Mouse (Mus musculus): ENCODE measurements at regions not wholly inside any gene's neighbourhood (a gene's known extent, or its start where the extent isn't known, plus 50 kb on each side); places are given as distances from the start of the nearest gene placed in this dataset.

DNA sequence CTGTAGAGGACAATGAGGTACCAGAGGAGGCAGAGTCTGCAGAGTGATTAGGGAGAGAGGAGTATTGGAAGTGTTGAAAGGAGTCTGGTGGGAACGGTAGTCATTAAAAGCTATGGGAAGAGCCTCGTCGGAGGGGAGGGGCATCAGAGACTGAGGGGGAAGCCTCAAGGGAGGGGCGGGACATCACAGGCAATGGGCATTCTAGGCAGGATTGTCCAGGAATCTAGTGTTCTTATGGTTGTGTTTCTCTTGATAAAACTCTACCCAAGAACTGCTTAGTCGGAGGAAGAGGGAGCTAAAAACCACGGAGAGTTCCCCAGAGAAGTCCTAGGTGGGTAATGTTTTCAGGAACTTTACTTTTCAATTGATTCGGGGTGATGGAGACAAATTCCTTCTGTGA is 90.2 kb downstream of the Sec23ip start:
- no peak for TF ChIP-seq CTCF (IDR thresholded peaks at IDR 0.05; ENCODE audit: extremely low read depth, insufficient read depth, insufficient read length, insufficient replicate concordance)
- TF ChIP-seq POLR2A (IDR thresholded peaks at IDR 0.05; ENCODE audit: low read depth, low read length): no peak
- Histone ChIP-seq H3K27ac (ENCODE audit: insufficient read depth, low read length) (no peak overlapping the region), H3K4me3 (ENCODE audit: extremely low read depth, insufficient read depth, insufficient read length) (no peak overlapping the region), H3K27me3 (ENCODE audit: control insufficient read depth, insufficient read depth, low read length) (no peaks in the 10 kb centered on the region), H3K36me3 (ENCODE audit: control insufficient read depth, insufficient read depth, low read length) (no peaks in the 10 kb centered on the region), H3K4me1 (ENCODE audit: control insufficient read depth, insufficient read depth, insufficient read length) (no peaks in the 10 kb centered on the region)
- 45% methylated on average over 7 of the region's 7 CpGs for WGBS
- no peak for DNase-seq (ENCODE audit: low read depth in 1 of 2, low spot score in 2 of 2)

DNA sequence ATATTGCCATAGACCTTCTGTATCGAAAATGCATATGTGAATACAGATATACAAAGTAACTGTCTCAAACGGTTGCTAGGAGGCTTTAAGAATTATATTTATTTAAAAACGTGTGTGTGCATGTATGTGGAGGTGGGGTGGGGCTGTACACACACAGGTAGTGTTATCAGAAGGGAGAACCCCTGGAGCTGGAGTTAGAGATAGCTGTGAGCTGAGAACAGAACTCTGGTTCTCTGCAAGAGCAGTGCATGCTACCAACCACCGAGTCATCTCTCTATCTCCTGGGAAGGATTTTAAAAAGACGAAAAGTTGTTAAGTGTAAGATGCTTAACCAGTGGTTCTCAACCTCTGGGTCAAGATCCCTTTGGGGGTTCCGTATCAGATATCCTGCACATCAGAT is 91.7 kb downstream of the Sec23ip start:
- H3K4me3 ChIP-seq (ENCODE audit: extremely low read depth, insufficient read depth, insufficient read length): no peak overlapping the region
- no peaks in the 10 kb centered on the region for H3K27me3 ChIP-seq (ENCODE audit: control insufficient read depth, insufficient read depth, low read length)
- no peaks in the 10 kb centered on the region for H3K36me3 ChIP-seq (ENCODE audit: control insufficient read depth, insufficient read depth, low read length)
- no peaks in the 10 kb centered on the region for H3K4me1 ChIP-seq (ENCODE audit: control insufficient read depth, insufficient read depth, insufficient read length)
- DNase-seq (ENCODE audit: low read depth in 1 of 2, low spot score in 2 of 2): no peak
- 74% methylated on average over 6 of the region's 6 CpGs for WGBS
- no peak for TF ChIP-seq CTCF (IDR thresholded peaks at IDR 0.05; ENCODE audit: extremely low read depth, insufficient read depth, insufficient read length, insufficient replicate concordance)
- TF ChIP-seq POLR2A (IDR thresholded peaks at IDR 0.05; ENCODE audit: low read depth, low read length): no peak
- H3K27ac ChIP-seq (ENCODE audit: insufficient read depth, low read length): no peak overlapping the region

DNA sequence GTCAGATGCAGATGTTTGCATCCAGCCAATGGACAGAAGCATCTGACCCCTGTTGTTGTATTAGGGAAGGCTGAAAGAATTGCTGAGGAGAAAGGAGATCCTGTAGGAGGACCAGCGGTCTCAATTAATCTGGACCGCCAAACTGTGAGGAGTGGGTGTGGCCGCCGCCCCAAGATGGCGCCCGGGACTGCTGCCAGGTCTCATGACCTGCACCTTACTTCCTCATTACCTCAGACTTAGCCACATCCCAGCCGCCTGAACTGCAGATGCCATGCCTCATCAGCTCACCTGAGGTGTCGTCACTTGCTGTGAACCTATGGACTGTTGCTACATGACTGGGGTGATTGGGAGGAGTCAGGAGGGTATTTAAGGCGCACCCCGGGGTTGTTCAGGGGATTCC is 97.8 kb downstream of the Sec23ip start:
- DNase-seq (ENCODE audit: low read depth in 1 of 2, low spot score in 2 of 2): no peak
- Histone ChIP-seq H3K4me1 (ENCODE audit: control insufficient read depth, insufficient read depth, insufficient read length) (no peaks in the 10 kb centered on the region), H3K27me3 (ENCODE audit: control insufficient read depth, insufficient read depth, low read length) (no peaks in the 10 kb centered on the region), H3K36me3 (ENCODE audit: control insufficient read depth, insufficient read depth, low read length) (no peaks in the 10 kb centered on the region), H3K4me3 (ENCODE audit: extremely low read depth, insufficient read depth, insufficient read length) (no peak overlapping the region), H3K27ac (ENCODE audit: insufficient read depth, low read length) (no peak overlapping the region)
- no peak for TF ChIP-seq POLR2A (IDR thresholded peaks at IDR 0.05; ENCODE audit: low read depth, low read length)
- no peak for TF ChIP-seq CTCF (IDR thresholded peaks at IDR 0.05; ENCODE audit: extremely low read depth, insufficient read depth, insufficient read length, insufficient replicate concordance)
- 86% methylated on average over 10 of the region's 10 CpGs for WGBS

DNA sequence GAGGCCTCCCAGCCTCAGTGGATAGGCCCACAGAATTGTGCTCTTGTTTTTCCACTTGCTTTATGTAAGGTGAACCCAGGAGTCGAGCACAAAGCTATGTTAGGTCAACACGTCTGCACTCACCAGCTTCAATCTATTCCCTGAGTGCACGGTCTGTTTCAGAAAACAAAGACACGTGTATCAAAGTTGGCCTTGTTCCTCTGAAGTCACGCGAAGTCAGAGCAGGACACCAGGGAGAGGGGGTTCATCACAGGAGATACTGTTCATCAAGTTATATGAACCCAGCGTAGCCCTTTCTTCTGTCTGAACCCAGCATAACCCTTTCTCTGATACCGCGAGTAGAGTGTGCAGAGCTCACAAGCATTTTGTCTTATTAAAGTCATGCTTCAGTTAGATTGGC is 98.8 kb downstream of the Sec23ip start:
- no peaks in the 10 kb centered on the region for H3K27me3 ChIP-seq (ENCODE audit: control insufficient read depth, insufficient read depth, low read length)
- H3K27ac ChIP-seq (ENCODE audit: insufficient read depth, low read length): no peak overlapping the region
- H3K4me3 ChIP-seq (ENCODE audit: extremely low read depth, insufficient read depth, insufficient read length): no peak overlapping the region
- WGBS: 91% methylated on average over 9 of the region's 9 CpGs
- TF ChIP-seq CTCF (IDR thresholded peaks at IDR 0.05; ENCODE audit: extremely low read depth, insufficient read depth, insufficient read length, insufficient replicate concordance) (no peak), POLR2A (IDR thresholded peaks at IDR 0.05; ENCODE audit: low read depth, low read length) (no peak)
- H3K4me1 ChIP-seq (ENCODE audit: control insufficient read depth, insufficient read depth, insufficient read length): no peaks in the 10 kb centered on the region
- DNase-seq (ENCODE audit: low read depth in 1 of 2, low spot score in 2 of 2): no peak
- H3K36me3 ChIP-seq (ENCODE audit: control insufficient read depth, insufficient read depth, low read length): no peaks in the 10 kb centered on the region

DNA sequence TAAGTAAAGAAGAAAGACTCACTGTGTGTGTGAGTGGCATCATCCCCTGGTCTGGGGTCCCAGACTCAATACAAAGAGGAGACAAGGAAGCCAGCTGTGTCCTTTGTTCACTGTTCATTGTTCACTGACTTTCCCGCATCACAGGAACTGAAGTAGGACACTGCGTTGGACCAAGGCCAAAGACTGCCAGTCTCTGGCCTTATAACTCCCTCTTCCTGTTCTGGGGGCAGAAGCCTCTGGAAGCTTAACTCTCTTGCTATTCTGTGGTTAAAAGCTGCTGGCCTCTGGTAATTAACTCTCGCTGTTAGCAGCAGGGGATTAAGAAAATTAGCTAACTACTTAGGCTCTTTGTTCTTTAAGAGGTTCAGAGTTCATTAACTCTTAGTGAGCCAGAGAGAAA is 104.5 kb downstream of the Sec23ip start:
- TF ChIP-seq POLR2A (IDR thresholded peaks at IDR 0.05; ENCODE audit: low read depth, low read length) (no peak), CTCF (IDR thresholded peaks at IDR 0.05; ENCODE audit: extremely low read depth, insufficient read depth, insufficient read length, insufficient replicate concordance) (no peak)
- Histone ChIP-seq H3K4me1 (ENCODE audit: control insufficient read depth, insufficient read depth, insufficient read length) (no peaks in the 10 kb centered on the region), H3K27me3 (ENCODE audit: control insufficient read depth, insufficient read depth, low read length) (no peaks in the 10 kb centered on the region), H3K36me3 (ENCODE audit: control insufficient read depth, insufficient read depth, low read length) (no peaks in the 10 kb centered on the region), H3K4me3 (ENCODE audit: extremely low read depth, insufficient read depth, insufficient read length) (no peak overlapping the region), H3K27ac (ENCODE audit: insufficient read depth, low read length) (no peak overlapping the region)
- WGBS: 39% methylated on average over 3 of the region's 3 CpGs
- no peak for DNase-seq (ENCODE audit: low read depth in 1 of 2, low spot score in 2 of 2)

GRCm38 (mm10) chr7:128854193-128854592 is 109.5 kb downstream of the Sec23ip start:
- H3K27ac ChIP-seq (ENCODE audit: insufficient read depth, low read length): no peak overlapping the region
- TF ChIP-seq POLR2A (IDR thresholded peaks at IDR 0.05; ENCODE audit: low read depth, low read length) (no peak), CTCF (IDR thresholded peaks at IDR 0.05; ENCODE audit: extremely low read depth, insufficient read depth, insufficient read length, insufficient replicate concordance) (no peak)
- WGBS: 76% methylated on average over 4 of the region's 4 CpGs
- H3K4me1 ChIP-seq (ENCODE audit: control insufficient read depth, insufficient read depth, insufficient read length): no peaks in the 10 kb centered on the region
- no peak for DNase-seq (ENCODE audit: low read depth in 1 of 2, low spot score in 2 of 2)
- no peaks in the 10 kb centered on the region for H3K27me3 ChIP-seq (ENCODE audit: control insufficient read depth, insufficient read depth, low read length)
- H3K4me3 ChIP-seq (ENCODE audit: extremely low read depth, insufficient read depth, insufficient read length): no peak overlapping the region
- no peaks in the 10 kb centered on the region for H3K36me3 ChIP-seq (ENCODE audit: control insufficient read depth, insufficient read depth, low read length)

GRCm38 (mm10) chr7:128854690-128855343 is 110.1 kb downstream of the Sec23ip start:
- Histone ChIP-seq H3K4me1 (ENCODE audit: control insufficient read depth, insufficient read depth, insufficient read length) (no peaks in the 10 kb centered on the region), H3K27ac (ENCODE audit: insufficient read depth, low read length) (no peak overlapping the region), H3K36me3 (ENCODE audit: control insufficient read depth, insufficient read depth, low read length) (no peaks in the 10 kb centered on the region), H3K27me3 (ENCODE audit: control insufficient read depth, insufficient read depth, low read length) (no peaks in the 10 kb centered on the region), H3K4me3 (ENCODE audit: extremely low read depth, insufficient read depth, insufficient read length) (no peak overlapping the region)
- DNase-seq (ENCODE audit: low read depth in 1 of 2, low spot score in 2 of 2): no peak
- TF ChIP-seq CTCF (IDR thresholded peaks at IDR 0.05; ENCODE audit: extremely low read depth, insufficient read depth, insufficient read length, insufficient replicate concordance): no peak
- TF ChIP-seq POLR2A (IDR thresholded peaks at IDR 0.05; ENCODE audit: low read depth, low read length): no peak
- WGBS: 69% methylated on average over 18 of the region's 18 CpGs
